Mouse (Mus musculus) embryonic facial prominence, embryonic 11.5 days (tissue): ENCODE data around the gene Rpia. TPM values are rescaled to one million over a fixed set of nuclear protein-coding genes. Genes with fewer than 3 reads are reported as not detected.
A peak's percentile ranks its signal among the peaks of the same experiment; 100 is the strongest.

Experiments used
- ATAC-seq: fragments of 200-750 bp; cut with Nextera tagmentation; replicated peaks from 2 replicates; pipeline ENCODE4 v1.8.0; 2017; ENCODE audit warnings: low read depth; ENCODE audit not compliant: insufficient number of reproducible peaks, low FRiP score, low TSS enrichment
- DNase-seq: peaks from one replicate; pipeline ENCODE4 v3.0.0-alpha.2; 2015; ENCODE audit warnings: low spot score
- H3K27ac ChIP-seq: fragments of 300-500 bp; sonication (generic); replicated peaks from 2 replicates; pipeline ENCODE4 v1.5.1; 2014; ENCODE audit warnings: mild to moderate bottlenecking, low read depth, low read length, control low read depth
- H3K27me3 ChIP-seq: fragments of 300-500 bp; sonication (generic); 2 replicates; pipeline ENCODE4 v1.6.1; 2014; ENCODE audit warnings: mild to moderate bottlenecking, low read length, moderate library complexity, mixed read lengths; ENCODE audit not compliant: control insufficient read depth, insufficient read depth
- H3K36me3 ChIP-seq: fragments of 300-500 bp; sonication (generic); replicated peaks from 2 replicates; pipeline ENCODE4 v1.6.1; 2014; ENCODE audit warnings: low read depth, mild to moderate bottlenecking, low read length, moderate library complexity, mixed read lengths; ENCODE audit not compliant: control insufficient read depth, insufficient read depth
- H3K4me1 ChIP-seq: fragments of 300-500 bp; sonication (generic); 2 replicates; pipeline ENCODE4 v1.6.1; 2014; ENCODE audit warnings: low read length, mixed read lengths; ENCODE audit not compliant: control insufficient read depth, insufficient read depth
- H3K4me2 ChIP-seq: fragments of 300-500 bp; sonication (generic); 2 replicates; pipeline ENCODE4 v1.6.1; 2014; ENCODE audit warnings: low read depth, mild to moderate bottlenecking, control low read depth, low read length, moderate library complexity
- H3K4me3 ChIP-seq: fragments of 300-500 bp; sonication (generic); 2 replicates; pipeline ENCODE4 v1.5.1; 2014; ENCODE audit warnings: low read depth, low read length, control low read depth
- H3K9ac ChIP-seq: fragments of 300-500 bp; sonication (generic); replicated peaks from 2 replicates; pipeline ENCODE4 v1.6.1; 2014; ENCODE audit warnings: mild to moderate bottlenecking, control low read depth, low read length
- H3K9me3 ChIP-seq: fragments of 300-500 bp; sonication (generic); replicated peaks from 2 replicates; pipeline ENCODE4 v1.6.1; 2016; ENCODE audit warnings: mild to moderate bottlenecking, low read length, inconsistent platforms, mixed read lengths; ENCODE audit not compliant: control insufficient read depth
- WGBS: fragments of 180-500 bp; shearing (Covaris S2); extraction: QIAGEN DNeasy Blood & Tissue Kit; methylation state at CpG from one replicate; pipeline ENCODE4 v1.1.7; 2014; 5-methylcytosine and 5-hydroxymethylcytosine counted together
- polyA plus RNA-seq: library from polyadenylated mRNA; unstranded; fragments of >200 nt; fragmentation: Nextera tagmentation; extraction: Ambion mirVana; gene quantifications from 2 replicates; pipeline ENCODE4 v1.2.1, GENCODE M21; 2014

Gene Rpia
- polyA plus RNA-seq, 1 experiment from 2014 or later: 2.1 TPM

GRCm38 (mm10) chr6:70724722-70725121 is 67.3 kb downstream of the Rpia start:
- no peak overlapping the region for H3K9ac ChIP-seq
- no peak for ATAC-seq
- H3K36me3 ChIP-seq: no peaks in the 10 kb centered on the region
- no peak overlapping the region for H3K27ac ChIP-seq
- WGBS: 92% methylated on average over 13 of the region's 13 CpGs
- H3K4me3 ChIP-seq: no peak overlapping the region
- no peaks in the 10 kb centered on the region for H3K4me1 ChIP-seq
- H3K4me2 ChIP-seq: no peak overlapping the region
- H3K27me3 ChIP-seq: no peaks in the 10 kb centered on the region
- H3K9me3 ChIP-seq: no peaks in the 10 kb centered on the region
- no peak for DNase-seq

DNA sequence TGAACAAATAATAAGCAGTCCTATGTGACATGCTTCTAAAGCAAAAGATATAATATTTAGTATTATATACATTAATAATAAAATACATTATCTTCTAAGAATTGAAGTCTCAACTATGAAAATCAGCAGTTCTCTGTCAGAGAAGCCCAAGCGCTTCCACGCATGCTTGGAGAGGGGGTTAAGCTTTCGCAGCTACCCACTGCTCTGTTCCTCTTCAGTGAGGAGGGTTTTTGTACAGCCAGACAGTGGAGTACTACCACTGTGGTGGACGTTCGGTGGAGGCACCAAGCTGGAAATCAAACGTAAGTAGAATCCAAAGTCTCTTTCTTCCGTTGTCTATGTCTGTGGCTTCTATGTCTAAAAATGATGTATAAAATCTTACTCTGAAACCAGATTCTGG is 69.7 kb downstream of the Rpia start:
- DNase-seq (no peak), ATAC-seq (no peak)
- H3K27ac ChIP-seq: no peak overlapping the region
- no peaks in the 10 kb centered on the region for H3K9me3 ChIP-seq
- no peak overlapping the region for H3K4me2 ChIP-seq
- no peak overlapping the region for H3K9ac ChIP-seq
- no peak overlapping the region for H3K4me3 ChIP-seq
- H3K4me1 ChIP-seq: no peaks in the 10 kb centered on the region
- H3K36me3 ChIP-seq: no peaks in the 10 kb centered on the region
- H3K27me3 ChIP-seq: no peaks in the 10 kb centered on the region
- WGBS: 89% methylated on average over 7 of the region's 7 CpGs

DNA sequence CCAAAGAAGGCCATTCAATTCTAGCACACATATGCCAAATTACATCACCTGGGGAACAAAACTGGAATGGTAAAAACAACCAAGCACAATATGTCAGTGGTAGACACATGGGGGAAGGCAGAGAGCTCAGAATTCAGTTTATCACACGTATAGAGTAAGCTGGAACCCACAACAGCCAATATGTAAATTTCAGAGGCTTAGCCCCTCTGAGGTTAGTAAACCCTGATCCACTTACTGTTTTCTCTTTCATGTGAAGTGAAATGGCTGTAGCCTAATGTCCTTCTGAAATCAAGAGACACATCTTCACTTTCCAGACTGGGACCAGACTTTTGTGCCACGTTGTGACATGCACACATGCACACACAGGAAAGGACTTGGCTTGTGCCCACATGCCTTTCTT is 73.3 kb downstream of the Rpia start:
- Histone ChIP-seq H3K4me1 (no peaks in the 10 kb centered on the region), H3K36me3 (no peaks in the 10 kb centered on the region), H3K9me3 (no peaks in the 10 kb centered on the region), H3K27ac (no peak overlapping the region), H3K27me3 (no peaks in the 10 kb centered on the region), H3K9ac (no peak overlapping the region), H3K4me3 (no peak overlapping the region), H3K4me2 (no peak overlapping the region)
- 65% methylated on average over 2 of the region's 2 CpGs for WGBS
- ATAC-seq (no peak), DNase-seq (no peak)

DNA sequence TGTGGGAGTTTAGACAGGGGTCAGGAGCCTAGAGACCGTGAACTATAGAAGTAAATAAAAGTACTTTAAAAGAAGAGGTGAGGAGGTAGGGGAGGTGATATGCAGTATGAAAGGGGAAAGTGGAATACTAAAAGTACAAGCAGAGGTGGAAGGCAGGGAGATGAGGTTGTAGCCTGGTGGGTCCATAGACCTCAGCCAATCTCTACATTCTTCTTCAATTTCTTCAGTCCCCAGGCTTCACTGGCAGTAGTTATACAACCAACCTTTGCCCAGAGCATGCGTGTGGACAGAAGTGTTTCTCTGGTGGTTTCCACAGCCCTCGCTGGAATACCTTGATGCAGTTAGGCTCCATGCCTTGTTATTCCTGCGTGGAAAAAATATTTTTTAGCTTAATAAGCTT is 73.9 kb downstream of the Rpia start:
- no peak overlapping the region for H3K4me2 ChIP-seq

DNA sequence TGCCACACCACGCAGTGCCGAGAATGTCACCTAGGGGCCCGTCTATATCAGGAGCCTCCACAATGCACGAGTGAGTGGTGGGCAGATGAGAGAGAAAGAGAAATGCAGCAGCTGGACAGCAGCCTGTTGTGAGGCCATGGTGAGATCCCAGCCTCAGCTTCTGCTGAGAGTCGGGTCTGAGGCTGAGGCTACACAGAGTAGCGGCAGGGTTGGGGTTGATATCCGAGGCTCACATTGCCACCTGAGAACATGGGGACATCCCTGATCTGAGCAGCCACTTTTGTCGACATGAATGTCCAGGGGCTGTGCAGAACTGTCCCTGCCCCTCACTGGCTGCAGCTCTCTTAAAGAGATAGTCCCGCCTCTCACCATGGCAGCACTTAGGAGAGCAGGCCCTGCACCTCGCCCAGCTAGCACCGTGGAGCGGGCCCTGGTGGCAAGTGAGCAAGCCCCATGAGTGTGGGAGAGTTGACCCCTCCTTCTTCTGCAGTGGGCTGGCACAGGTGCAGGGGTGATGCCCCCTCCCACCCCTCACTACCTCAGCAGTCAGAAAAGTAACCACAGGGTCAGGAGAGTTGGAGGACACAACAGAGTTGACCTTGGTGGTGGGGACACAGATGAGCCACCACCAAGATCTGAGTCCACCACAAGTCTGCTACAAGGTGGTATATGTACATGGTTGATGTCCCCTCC is 75.2 kb downstream of the Rpia start:
- H3K9me3 ChIP-seq: no peaks in the 10 kb centered on the region
- no peak overlapping the region for H3K4me3 ChIP-seq
- no peak for DNase-seq
- no peaks in the 10 kb centered on the region for H3K27me3 ChIP-seq
- H3K9ac ChIP-seq: no peak overlapping the region
- ATAC-seq: peak; percentile 31; the same call in 1 of the 2 replicates
- no peaks in the 10 kb centered on the region for H3K4me1 ChIP-seq
- 72% methylated on average over 12 of the region's 12 CpGs for WGBS
- H3K27ac ChIP-seq: no peak overlapping the region
- no peak overlapping the region for H3K4me2 ChIP-seq
- no peaks in the 10 kb centered on the region for H3K36me3 ChIP-seq

More for the DNA sequence above, 73.9 kb downstream of the Rpia start:
- no peak overlapping the region for H3K4me3 ChIP-seq
- DNase-seq (no peak), ATAC-seq (no peak)
- no peak overlapping the region for H3K9ac ChIP-seq
- H3K36me3 ChIP-seq: no peaks in the 10 kb centered on the region
- H3K27me3 ChIP-seq: no peaks in the 10 kb centered on the region
- 79% methylated on average over 4 of the region's 4 CpGs for WGBS
- H3K4me1 ChIP-seq: no peaks in the 10 kb centered on the region
- no peak overlapping the region for H3K27ac ChIP-seq
- H3K9me3 ChIP-seq: no peaks in the 10 kb centered on the region

Other genes starting within 250 kb of the Rpia start
- gene Eif2ak3, start 52.3 kb upstream of the Rpia start, polyA plus RNA-seq: 8.4 and 9.1 TPM in 2 replicates
- not detected in 2 replicates for gene Tex37, start 126.7 kb upstream of the Rpia start, polyA plus RNA-seq
- gene Foxi3, start 164.3 kb upstream of the Rpia start, polyA plus RNA-seq: 0.81 and 1.0 TPM in 2 replicates